Mouse (Mus musculus) frontal cortex, adult (tissue): ENCODE results near the gene Ube2k.
"Not testable (repeated sequence)": the region's sequence is repeated elsewhere in the genome, so short reads cannot be mapped to it uniquely, and the experiment has no call there.

ENCODE experiments used
- ATAC-seq: cut with Nextera tagmentation; 2 replicates; pipeline ENCODE4 v1.9.2; 2017; ENCODE audit warnings: mild to moderate bottlenecking, moderate library complexity, mixed read lengths; ENCODE audit not compliant: low TSS enrichment

Gene Ube2k

DNA sequence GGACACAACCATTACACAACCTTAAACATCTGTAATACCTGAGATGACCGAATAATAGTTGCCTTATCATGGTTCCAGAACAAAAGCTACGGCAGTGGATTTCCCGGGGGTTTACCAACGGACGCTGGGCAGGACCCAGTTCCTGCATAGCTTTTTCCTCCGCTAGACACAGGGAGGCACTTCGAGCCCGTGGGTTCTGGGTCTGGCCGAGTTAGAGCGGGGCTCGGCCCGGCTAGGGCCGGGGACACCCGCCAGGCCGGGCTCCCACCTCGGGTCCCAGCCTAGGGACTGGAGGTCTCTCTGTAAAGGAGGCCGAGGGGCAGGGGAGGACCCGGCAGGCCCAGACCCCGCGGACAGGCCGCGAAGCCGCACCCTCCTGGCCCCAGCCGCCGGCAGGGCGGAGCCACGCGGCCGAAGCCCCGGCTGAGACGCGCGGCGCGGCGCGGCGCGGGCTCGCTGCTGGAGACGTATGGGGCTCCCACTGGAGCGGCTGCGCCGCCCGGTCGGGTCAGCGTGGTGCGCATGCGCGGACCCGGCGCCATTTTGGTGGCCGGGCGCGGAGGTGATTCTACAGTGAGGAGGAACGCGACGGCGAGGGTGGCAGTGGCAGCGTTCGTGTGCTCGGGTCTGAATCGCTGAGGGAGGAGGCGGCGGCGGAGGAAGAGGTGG is at the start of gene Ube2k, which contains the start of gene Smim14:
Ube2k (plus strand) TSS at position 483 of the 669 bp plus-strand sequence.
Smim14 (minus strand) TSS at position 434 of the 669 bp plus-strand sequence.
- ATAC-seq, result peak; percentile 89

DNA sequence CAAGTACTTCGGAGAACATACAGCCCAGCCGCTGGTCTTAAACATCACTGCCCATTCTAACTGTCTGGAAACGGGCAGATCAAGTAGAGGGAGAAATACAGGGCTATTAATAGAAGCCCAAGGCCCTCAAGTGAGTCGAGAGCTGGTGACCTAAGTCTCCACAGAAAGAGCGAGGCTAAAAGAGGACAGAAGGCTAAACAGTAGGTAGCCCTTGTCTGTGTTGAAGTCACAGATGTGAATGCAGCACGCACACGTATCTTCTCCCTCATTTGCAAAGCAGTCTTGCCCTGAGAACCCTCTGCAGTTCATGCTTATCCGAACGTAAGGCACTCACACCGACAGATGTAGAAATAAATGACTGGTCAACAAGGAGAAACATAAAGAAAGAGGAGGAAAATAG is 49.7 kb upstream of the Ube2k start:
- no peak for ATAC-seq

DNA sequence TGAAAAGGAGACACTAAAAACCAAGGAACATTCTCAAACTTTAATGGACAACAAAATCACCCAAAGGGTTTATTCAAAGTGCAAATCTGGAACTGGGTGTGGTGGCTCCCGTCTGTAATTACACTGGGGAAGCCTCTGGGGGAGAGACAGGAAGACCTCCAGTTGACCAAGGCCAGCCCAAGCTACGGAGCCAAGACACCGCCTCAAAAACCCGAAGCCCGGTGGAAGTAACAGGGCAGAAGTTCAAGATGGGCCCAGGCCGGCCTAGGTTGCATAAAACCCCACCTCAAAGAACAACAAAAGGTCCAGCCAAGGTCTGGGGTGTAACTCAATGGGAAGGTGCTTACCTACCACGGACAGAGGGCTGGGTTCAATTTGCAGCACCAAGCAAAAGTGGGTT is 48.3 kb upstream of the Ube2k start:
- no peak for ATAC-seq

GRCm38 (mm10) chr5:65489830-65490229 is 47.2 kb upstream of the Ube2k start:
- ATAC-seq, result no peak

GRCm38 (mm10) chr5:65491767-65492715 is 45.0 kb upstream of the Ube2k start:
- ATAC-seq, result peak; percentile 64

- peak; percentile 88 for ATAC-seq
Observed at GRCm38 (mm10) chr5:65492716-65493531, 44.1 kb upstream of the Ube2k start, which contains the start of gene Gm43552. Gm43552 (minus strand) TSS chr5:65492833.

DNA sequence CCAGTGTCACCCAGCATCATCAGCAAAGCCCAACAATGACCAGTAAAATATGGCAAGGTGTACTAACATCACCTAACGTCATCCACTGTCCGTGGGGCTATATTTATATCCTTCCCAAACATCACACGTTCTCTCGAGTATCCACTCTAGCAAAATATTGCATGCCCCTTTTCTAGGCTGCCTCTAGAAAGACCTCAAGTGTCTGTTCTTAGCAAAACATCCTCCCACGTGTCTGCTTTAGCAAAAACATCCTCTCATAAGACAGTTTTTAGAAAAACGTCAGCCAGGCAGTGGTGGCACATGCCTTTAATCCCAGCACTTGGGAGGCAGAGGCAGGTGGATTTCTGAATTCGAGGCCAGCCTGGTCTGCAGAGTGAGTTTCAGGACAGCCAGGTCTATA is 36.8 kb upstream of the Ube2k start:
- no peak for ATAC-seq

DNA sequence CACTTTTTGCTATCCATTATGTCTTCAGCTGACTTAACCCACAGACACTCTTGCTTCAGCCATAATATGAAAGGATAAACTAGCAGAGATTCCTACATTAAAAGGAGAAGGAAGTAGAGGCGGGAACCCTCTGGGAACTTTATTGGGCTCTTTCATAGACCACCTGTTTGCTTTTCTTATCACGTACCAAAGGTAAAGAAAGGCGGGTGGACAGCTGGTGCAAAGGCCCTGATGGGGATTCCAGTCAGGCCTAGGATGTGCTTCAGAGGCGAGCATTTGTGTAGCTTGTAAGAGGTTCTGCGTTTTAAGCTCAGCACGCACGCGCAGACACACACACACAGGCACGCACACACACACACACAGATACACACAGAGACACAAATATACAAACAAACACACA is 35.6 kb upstream of the Ube2k start:
- ATAC-seq, result no peak

- no peak for ATAC-seq
Observed at GRCm38 (mm10) chr5:65505786-65506185, 31.2 kb upstream of the Ube2k start.

- no peak for ATAC-seq
Observed at GRCm38 (mm10) chr5:65508395-65508794, 28.6 kb upstream of the Ube2k start.

- ATAC-seq, result no peak
Observed at GRCm38 (mm10) chr5:65513506-65513905, 23.5 kb upstream of the Ube2k start.

- no peak for ATAC-seq
Observed at GRCm38 (mm10) chr5:65514635-65515278, 22.3 kb upstream of the Ube2k start.

DNA sequence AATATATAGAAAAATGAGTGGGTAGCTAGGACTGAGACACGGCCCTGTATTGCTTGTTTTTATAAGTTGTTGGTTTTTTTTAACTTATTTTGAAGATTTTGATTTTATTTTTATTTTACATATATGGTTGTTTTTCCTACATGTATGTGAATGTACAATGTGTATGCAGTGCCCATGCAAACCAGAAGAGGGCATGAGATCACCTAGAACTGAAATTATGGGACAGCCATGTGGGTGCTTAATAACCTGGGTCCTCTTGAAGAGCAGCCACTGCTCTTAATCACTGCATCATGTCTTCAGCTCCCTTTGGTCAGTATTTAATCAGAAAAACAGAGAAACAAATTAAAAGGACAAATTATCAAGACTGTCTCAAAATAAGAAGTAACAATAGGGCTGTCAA is 15.2 kb upstream of the Ube2k start:
- no peak for ATAC-seq

DNA sequence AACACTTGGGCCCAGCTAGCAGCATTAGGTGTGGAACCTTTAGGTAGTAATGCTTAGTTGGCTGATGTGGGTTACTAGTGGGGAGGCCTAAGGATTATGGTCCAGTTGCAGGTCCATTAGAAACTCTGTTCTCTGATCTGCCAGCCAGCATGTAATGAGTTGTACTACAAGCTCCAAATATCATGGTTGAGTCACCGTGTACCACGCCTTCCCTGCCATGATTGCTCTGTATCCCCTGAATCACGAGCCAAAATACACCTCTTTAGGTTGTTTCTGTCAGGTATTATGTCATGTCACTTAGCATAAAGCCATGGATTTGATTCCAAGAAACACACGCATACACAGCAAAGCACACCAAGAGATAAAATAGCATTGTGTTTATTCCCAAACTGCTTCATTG is 12.2 kb upstream of the Ube2k start:
- no peak for ATAC-seq

DNA sequence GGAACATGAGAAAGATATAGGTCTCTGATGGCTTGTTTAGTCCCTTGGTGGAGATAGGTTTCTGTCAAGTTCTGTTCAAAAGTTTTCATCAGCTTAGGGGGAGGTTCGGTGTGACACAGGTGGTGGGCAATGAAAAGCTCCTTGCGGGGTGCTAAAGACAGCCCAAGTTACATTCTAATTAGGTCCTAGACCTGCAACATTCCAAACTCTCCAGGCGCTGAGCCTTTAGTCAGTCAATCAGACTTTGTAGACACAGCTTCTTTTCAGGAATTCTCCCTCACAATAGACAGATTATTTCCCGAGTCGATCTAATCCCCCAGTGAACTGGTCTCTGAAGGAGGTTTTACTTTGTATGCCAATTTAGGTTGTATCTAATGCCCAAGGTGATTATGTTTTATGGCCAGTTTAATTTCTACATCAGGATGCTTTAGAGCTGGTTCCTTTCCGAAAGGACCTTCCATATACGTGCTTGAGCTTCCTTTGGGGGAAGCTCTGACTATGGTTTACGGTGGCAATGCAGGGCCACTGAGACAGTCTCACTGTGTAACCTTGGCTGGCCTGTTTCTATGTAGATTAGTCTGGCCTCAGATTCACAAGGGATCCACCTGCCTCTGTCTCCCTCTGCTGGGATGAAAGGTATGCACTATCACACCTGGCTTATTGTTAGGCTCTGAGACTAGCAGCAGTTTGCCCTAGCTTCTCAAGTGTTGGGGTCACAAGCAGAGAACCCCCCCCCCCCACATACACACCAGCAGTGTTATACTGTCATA is 11.2 kb upstream of the Ube2k start:
- no peak for ATAC-seq

DNA sequence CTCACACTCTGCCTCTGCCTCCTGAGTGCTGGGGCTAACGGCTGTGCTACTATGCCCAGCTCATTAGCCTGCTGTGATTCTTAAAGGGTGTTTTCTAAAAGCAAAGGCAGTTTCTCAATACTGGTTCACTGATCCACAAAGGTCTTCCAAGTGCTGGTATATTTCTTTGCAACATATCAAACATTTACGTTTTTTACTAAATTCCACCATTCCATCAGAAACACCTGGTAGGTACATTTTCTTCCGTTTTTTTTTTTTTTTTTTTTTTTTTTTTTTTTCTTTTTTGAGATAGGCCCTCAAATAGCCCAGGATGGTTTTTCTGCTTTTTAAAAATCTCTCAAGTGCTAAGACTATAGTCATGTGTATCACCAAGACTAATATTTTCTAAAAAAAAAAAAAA is 5.8 kb upstream of the Ube2k start:
- no peak for ATAC-seq

DNA sequence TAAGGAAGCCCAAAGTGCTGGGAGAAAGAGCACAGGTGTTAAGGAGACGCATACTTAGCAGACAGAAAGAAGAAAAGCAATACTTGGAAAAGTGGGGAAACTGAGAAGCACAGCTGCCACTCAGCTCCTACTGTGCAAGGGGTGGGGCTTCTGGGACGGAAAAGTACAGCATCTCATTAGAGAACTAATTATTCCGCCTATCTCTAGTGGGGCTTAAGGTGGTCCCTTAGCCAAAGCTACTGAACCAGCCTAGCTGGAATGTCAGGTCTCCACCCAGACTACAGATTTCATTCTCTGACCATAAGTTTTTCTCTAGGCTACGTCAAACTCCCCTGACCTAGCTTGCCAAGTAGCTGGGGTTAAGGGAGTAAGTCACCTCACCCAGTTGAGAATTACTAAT is 2.5 kb upstream of the Ube2k start:
- ATAC-seq, result no peak

DNA sequence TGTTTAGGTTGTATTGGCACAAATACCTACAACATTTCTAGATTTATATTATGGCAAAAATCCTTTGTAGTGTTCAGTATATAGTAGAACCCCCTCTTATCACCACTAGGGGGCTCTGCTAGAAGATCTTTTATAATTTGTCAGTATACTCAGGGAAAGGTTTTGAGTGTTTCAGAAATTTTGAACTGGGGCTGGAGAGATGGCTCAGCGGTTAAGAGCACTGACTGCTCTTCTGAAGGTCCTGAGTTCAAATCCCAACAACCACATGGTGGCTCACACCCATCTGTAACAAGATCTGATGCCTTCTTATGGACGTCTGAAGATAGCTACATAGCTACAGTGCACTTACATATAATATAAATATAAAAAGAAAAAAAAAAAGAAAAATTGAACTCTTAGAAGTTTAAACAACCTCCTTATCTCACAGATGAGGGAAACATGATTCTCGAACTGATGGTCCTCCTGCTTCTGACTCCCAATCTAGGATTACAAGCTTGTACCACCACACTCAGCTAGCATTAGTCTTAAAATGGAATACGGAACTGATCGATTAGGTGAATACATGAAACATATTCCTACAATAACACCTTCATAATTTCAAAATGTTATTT is 1.5 kb upstream of the Ube2k start:
- ATAC-seq, result 0 out of 2 replicates have a peak, but pooled peaks have one; percentile 22

DNA sequence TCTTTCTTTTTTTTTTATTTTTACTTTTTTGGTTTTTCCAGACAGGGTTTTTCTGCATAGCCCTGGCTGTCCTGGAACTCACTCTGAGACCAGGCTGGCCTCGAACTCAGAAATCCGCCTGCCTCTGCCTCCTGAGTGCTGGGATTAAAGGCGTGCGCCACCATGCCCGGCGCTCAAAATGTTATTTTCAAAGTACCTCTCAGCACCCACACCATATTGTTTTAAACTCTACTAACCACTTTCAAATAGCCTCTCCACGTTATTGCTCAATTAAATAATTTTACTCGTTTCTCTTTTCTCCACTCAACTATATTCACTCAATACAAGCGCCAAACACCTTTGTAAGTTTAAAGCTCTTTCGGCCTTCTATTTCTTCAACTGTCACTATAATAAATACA is 966 bp upstream of the Ube2k start:
- not testable (repeated sequence) for ATAC-seq

- peak; percentile 65 for ATAC-seq
Observed at GRCm38 (mm10) chr5:65537420-65538071, 513 bp downstream of the Ube2k start.
